Mouse (Mus musculus) layer of hippocampus, postnatal 36 days (tissue): Measurements from ENCODE around the gene L2hgdh. TPM values are rescaled to one million over a fixed set of nuclear protein-coding genes. Genes with fewer than 3 reads are reported as not detected.
A peak's percentile ranks its signal among the peaks of the same experiment; 100 is the strongest.
"Not testable (repeated sequence)": the region's sequence is repeated elsewhere in the genome, so short reads cannot be mapped to it uniquely, and the experiment has no call there.

Source experiments
- DNase-seq, 2 experiments: peaks; one replicate each; pipeline ENCODE4 v3.0.0; 2022
- microRNA-seq, 2 experiments: library from miRNA; unstranded; fragments of <30 nt; microRNA quantifications; one replicate each; pipeline ENCODE4 v1.2.0; 2021
- total RNA-seq, 2 experiments: library from RNA; stranded (reverse); gene quantifications; 2 replicates each; pipeline ENCODE4 v1.2.3; 2021

L2hgdh gene
- total RNA-seq, 2 experiments from 2014 or later: 19.8 to 20.0 TPM

DNA sequence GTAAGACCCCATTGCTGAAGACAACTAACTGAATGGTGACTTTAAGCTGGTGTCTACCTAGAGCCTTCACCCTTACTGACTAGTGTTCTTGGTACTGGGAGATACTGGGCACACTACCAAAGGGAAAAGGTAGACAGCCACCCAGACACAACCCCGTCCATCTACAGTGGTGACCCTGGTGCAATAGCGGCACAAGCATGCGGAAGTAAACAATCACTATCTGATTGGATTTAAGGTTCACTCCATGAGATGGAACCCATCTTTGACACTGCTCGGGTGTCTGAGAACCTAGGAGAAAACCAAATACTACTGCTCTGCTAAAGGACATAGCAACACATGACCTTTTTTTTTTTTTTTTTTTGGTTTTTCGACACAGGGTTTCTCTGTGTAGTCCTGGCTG is 63.0 kb downstream of the L2hgdh start:
- DNase-seq: no peak

DNA sequence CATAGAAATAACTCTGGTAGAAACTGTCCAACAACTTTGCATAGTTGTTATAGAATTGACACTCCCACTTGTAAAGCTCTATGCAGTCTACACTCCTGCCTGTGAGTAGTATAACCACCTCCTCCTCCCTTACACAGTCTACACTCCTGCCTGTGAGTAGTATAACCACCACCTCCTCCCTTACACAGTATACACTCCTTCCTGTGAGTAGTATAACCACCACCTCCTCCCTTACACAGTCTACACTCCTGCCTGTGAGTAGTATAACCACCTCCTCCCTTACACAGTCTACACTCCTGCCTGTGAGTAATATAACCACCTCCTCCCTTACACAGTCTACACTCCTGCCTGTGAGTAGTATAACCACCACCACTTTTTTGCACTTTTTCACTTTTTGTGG is 70.7 kb downstream of the L2hgdh start:
- not testable (repeated sequence) for DNase-seq

DNA sequence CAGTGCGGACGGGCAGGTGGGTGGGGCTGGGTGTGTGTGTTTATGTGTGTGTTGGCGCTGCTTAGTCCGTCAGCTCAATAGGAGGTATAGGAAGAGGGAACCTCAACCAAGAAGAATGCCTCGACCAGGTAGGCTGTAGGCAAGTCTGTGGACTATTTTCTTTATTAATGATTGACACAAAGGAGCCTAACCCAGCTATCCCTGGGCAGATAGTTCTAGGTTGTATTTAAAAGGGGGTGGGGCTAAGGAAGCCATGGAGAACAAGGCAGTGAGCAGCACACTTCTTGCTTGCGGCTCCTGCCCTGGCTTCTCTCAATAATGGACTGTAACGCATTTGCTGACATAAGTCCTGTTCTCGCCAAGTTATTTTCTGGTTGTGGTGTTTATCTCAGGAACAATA is 75.2 kb downstream of the L2hgdh start:
- no peak for DNase-seq

DNA sequence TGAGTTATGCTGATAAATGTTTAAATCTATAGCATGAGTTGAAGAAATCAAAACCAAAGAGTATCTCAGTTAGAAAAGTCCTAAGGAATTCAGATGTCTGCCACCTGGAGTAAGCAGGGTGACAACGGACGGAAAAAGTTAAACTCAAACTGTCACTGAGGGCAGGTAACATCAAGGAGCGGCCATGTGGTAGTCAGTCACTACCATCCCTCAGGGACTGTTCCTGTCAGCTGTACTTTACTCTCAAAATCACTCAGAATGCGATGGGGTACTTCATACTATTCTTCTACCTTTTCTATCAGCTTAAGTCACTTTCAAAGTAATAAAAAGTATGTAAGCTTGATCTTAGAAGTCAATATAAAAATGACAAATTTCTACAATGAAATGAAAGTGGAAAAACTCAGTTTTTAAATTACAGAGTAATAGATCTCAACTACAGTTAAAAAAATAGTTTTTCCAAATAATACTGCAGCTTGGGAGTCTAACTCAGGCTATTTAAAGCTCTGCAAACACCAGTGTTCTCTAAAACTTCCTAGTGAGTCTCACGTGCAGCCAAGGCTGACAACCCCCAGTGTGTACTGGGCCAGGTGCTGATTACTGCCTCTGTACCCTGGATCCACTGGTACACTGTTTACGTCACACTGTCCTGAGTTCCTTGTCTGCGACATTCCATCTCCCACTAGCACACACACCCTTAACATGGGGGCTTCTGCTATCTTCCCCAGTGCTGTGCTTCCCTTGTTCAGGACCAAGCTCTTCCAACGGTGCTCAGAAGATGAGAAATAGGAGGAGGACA is 78.7 kb downstream of the L2hgdh start:
- DNase-seq: no peak

DNA sequence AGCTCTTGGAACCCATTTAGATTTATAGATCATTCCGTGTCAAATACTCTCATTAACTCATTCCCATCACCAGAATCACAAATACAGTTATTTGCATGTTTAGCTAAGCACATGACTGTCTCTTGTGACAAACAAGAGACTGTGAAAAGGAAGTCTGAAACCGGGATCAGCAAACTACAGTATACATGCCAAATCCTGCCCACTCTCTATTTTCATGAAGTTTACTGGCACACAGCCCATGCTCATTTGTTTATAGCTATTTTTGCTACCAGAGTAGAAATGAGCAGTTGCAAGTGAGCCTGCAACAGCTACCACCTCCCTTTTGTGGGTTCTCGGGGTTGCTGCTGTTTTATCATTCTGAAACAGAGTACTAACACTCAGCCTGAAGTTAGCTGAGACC is 79.8 kb downstream of the L2hgdh start:
- peak; percentile 24 to 50 for DNase-seq

DNA sequence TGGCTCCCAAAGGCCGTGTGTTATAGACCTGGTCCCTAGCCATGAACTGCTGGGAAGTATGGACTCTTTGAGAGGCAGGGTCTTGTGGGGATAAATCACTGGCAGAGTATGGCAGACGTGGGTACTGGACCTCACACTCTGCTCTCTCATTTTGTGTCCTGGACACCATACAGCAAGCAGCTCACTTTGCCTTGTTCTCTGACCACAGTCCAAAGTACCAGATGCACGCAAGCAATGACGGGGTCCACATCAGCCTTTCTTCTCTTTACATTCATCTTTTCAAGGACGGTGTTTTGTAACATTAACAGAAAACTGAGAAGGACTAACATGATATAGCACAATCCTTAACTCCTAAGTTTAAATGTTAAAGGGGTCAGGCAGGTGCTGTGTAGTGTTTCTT is 81.8 kb downstream of the L2hgdh start:
- no peak for DNase-seq

Small RNA genes within 50 kb of the gene (microRNA-seq; reads per million reads assigned to microRNA genes)
- gene Mir681: 0 reads per million in 2 experiments

Other genes starting within 250 kb of the L2hgdh start
- gene Vcpkmt, start 141.8 kb downstream of the L2hgdh start, total RNA-seq: 10 to 100 TPM; 18.2 to 19.3 TPM
- gene Sos2, start 43.0 kb downstream of the L2hgdh start, total RNA-seq: 10 to 100 TPM; 33.9 to 35.4 TPM
- gene Atp5s, start 77 bp upstream of the L2hgdh start, total RNA-seq: 10 to 100 TPM; 34.4 to 40.8 TPM
- gene Cdkl1, start 66.4 kb upstream of the L2hgdh start, total RNA-seq: 10 to 100 TPM; 19.9 to 20.3 TPM
- gene Atl1, start 167.7 kb upstream of the L2hgdh start, total RNA-seq: 100 to 1,000 TPM; 186 to 198 TPM
- 10 to 100 TPM; 46.8 to 50.3 TPM for gene Map4k5, start 168.3 kb upstream of the L2hgdh start, total RNA-seq